Mouse (Mus musculus) megakaryocyte-erythroid progenitor cell, adult 5-6 weeks (primary cell): Measurements from ENCODE around the gene Itprid1. TPM values are rescaled to one million over a fixed set of nuclear protein-coding genes. Genes with fewer than 3 reads are reported as not detected.

Experiments
- total RNA-seq, 2 experiments: library from RNA; stranded (forward) in 1 of 2; stranded (reverse) in 1 of 2; fragments of 200-1000, 215-1000 nt in 1 of 2; fragments of >200 nt in 1 of 2; fragmentation: Nextera tagmentation in 1 of 2; gene quantifications; 2 replicates each; pipeline ENCODE4 v1.2.3; 2014 to 2017

The Itprid1 gene
- total RNA-seq, 2 experiments from 2014 or later: not detected

Other genes with a start within 250 kb of the Itprid1 start
- not detected in 2 replicates for gene Neurod6, start 155.6 kb upstream of the Itprid1 start, total RNA-seq (2014; fragmentation: Nextera tagmentation)
- not detected in 2 replicates for gene Neurod6, start 155.6 kb upstream of the Itprid1 start, total RNA-seq (2017)
- gene Ppp1r17, start 180.6 kb downstream of the Itprid1 start, total RNA-seq (2014; fragmentation: Nextera tagmentation): not detected in 2 replicates
- gene Ppp1r17, start 180.6 kb downstream of the Itprid1 start, total RNA-seq (2017): not detected in 2 replicates